Mouse (Mus musculus) MEL (cell line): ENCODE data around the gene March10.

Experiments used
- CHD1 ChIP-seq: IDR thresholded peaks from 2 replicates; pipeline ENCODE4 v1.6.1; 2012; ENCODE audit warnings: low read depth, mild to moderate bottlenecking, inconsistent platforms, low read length, improper control_type of control experiment
- CTCF ChIP-seq, 3 experiments: IDR thresholded peaks in 2 of 3; conservative IDR thresholded peaks in 1 of 3; 2 replicates each; pipeline ENCODE4 v1.5.1; 2011 to 2012; ENCODE audit warnings: low read length in 3 of 3, low read depth in 2 of 3, mild to moderate bottlenecking in 2 of 3, improper control_type of control experiment in 1 of 3, inconsistent platforms in 1 of 3, mixed read lengths in 1 of 3, moderate library complexity in 1 of 3; ENCODE audit not compliant: control insufficient read depth in 1 of 3, insufficient read depth in 1 of 3, poor library complexity in 1 of 3, severe bottlenecking in 1 of 3
- EP300 ChIP-seq, 2 experiments: IDR thresholded peaks; 2 replicates each; pipeline ENCODE4 v1.6.1; 2011; ENCODE audit warnings: improper control_type of control experiment in 2 of 2, low read length in 2 of 2, low read depth in 1 of 2, mild to moderate bottlenecking in 1 of 2
- ETS1 ChIP-seq: IDR thresholded peaks from 2 replicates; pipeline ENCODE4 v1.6.1; 2012; ENCODE audit warnings: low read depth, mild to moderate bottlenecking, inconsistent platforms, low read length, improper control_type of control experiment, moderate library complexity
- GATA1 ChIP-seq: IDR thresholded peaks from 2 replicates; pipeline ENCODE4 v1.6.1; 2011; ENCODE audit warnings: low read depth, low read length, improper control_type of control experiment
- POLR2A ChIP-seq, 2 experiments: IDR thresholded peaks; 2 replicates each; pipeline ENCODE4 v1.6.1; 2011 to 2012; ENCODE audit warnings: low read length in 2 of 2, mild to moderate bottlenecking in 2 of 2, control low read depth in 1 of 2, improper control_type of control experiment in 1 of 2, low read depth in 1 of 2, moderate library complexity in 1 of 2; ENCODE audit not compliant: control insufficient read depth in 1 of 2, insufficient read depth in 1 of 2, poor library complexity in 1 of 2
- RCOR1 ChIP-seq: IDR thresholded peaks from 2 replicates; pipeline ENCODE4 v1.6.1; 2012; ENCODE audit warnings: low read depth, mild to moderate bottlenecking, inconsistent platforms, low read length, improper control_type of control experiment
- TAL1 ChIP-seq: IDR thresholded peaks from 2 replicates; pipeline ENCODE4 v1.6.1; 2012; ENCODE audit warnings: mild to moderate bottlenecking, inconsistent platforms, low read length, moderate library complexity, mixed read lengths
- ZNF384 ChIP-seq: IDR thresholded peaks from 2 replicates; pipeline ENCODE4 v1.6.1; 2012; ENCODE audit warnings: low read depth, mild to moderate bottlenecking, inconsistent platforms, low read length, improper control_type of control experiment

DNA sequence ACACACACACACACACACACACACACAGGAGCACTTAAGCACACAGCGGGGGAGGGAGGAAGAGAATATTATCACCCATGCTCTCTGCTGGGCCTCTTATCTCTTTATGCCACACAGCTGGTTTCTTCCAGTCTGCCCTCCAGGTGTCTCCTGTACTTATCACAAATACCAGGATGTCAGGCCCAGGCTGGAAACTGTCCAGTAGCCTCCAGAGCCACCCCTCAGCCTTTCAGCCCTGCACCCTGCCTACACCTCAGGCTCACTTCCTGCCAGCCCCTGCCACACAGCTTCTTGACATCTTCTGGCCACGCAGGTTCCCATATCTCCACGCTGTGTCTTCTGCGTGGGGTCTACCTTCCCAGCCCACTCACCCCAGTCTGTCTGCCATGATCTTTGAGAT is 90.5 kb downstream of the March10 start:
- TF ChIP-seq GATA1 (peak; percentile 97), EP300 (IDR thresholded peaks at IDR 0.05; ENCODE audit: low read depth in 1 of 2, low read length in 2 of 2) (peak; percentile 96 to 97), RCOR1 (peak; percentile 90), ETS1 (peak; percentile 99), TAL1 (peak; percentile 95), POLR2A (IDR thresholded peaks at IDR 0.05; ENCODE audit: control insufficient read depth in 1 of 2, insufficient read depth in 1 of 2, low read depth in 1 of 2, low read length in 2 of 2, poor library complexity in 1 of 2) (no peak), CTCF (IDR thresholded peaks at IDR 0.05 in 2 of 3, conservative IDR thresholded peaks at IDR 0.05 in 1 of 3; ENCODE audit: control insufficient read depth in 1 of 3, insufficient read depth in 1 of 3, low read depth in 2 of 3, low read length in 3 of 3, poor library complexity in 1 of 3, severe bottlenecking in 1 of 3) (no peak), ZNF384 (no peak; the same call in 1 of the 2 replicates), CHD1 (no peak)
